Mouse (Mus musculus) urinary bladder, adult 18-20 months (tissue): ENCODE results near the gene Mcat.

ENCODE experiments used
- DNase-seq, 2 experiments: peaks; one replicate each; pipeline ENCODE4 v3.0.0; 2022; ENCODE audit warnings: low spot score in 2 of 2, mixed read lengths in 2 of 2

Mcat gene

GRCm38 (mm10) chr15:83575543-83575942 lies 12.0 kb upstream of the Mcat start:
- no peak for DNase-seq

DNA sequence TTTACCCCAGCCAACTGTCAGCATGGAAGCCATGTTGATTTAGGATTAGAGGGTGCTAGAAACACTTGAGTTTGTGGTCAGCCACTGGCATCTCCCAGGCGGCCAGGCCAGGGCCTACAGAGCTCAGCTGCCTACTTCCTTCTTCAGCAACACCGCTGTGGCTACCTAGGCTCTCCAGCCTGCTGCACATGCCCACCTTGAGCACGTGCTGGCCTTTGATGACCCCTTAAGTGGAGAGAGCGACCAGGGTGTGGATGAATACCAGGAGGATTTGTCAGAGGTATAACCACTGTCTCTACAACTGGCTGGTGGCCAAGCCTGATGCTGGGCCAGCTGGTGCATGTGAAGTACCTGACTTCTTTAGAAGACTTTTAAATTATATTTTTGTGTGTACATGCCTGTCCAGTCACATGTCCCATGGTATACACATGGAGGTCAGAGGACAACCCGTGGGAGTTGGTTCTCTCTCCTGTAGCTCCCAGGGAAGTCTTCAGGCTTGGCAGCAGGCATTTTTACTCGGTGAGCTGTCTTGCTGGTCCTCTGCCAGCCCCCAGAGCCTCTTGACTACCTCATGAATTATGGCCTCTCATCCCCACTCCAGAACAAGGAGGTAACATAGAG lies 11.3 kb upstream of the Mcat start:
- DNase-seq: peak in 1 of 2 experiments; percentile 58

- DNase-seq: no peak
These were observed 10.0 kb upstream of the Mcat start for GRCm38 (mm10) chr15:83573606-83574005.

GRCm38 (mm10) chr15:83572132-83572531 lies 8.5 kb upstream of the Mcat start:
- no peak for DNase-seq

DNA sequence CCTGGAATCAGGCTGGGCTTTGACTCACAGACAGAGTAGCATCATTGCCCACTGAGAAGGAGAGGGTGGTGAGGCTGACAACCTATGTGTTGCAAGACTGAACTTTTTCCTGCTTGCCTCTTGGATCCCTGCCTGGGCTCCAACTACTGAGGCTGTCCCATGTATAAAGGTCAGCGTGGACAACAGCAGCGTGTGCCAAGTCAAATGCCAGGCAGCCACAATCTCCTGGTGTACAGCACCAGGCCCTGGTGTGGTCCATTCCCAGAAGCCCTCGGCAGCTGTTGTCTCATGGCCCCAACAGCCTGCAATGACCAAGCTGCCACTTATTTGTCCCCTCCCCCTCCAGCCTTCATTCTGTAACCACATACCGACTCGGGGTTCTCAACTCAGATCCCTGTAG lies 8.0 kb upstream of the Mcat start:
- no peak for DNase-seq

GRCm38 (mm10) chr15:83570641-83571040 lies 7.1 kb upstream of the Mcat start:
- DNase-seq: no peak

DNA sequence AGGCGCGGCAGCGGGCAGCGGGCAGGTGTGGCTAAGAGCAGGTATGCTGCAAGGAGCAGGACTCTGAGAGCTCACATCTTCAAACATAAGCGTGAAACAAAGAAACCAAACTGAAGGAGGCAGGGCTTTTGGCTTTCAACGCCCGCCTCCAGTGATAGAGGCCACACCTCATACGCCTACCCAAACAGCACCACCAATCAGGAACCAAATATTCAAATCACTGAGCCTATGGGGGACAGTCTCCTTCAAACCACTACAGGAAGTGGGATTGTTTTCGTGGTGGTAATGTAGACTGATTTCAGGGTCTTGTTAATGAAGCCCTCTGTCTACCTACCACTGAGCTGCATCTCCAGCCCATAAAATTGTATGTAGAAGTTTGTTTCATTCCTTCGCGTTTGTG lies 6.1 kb upstream of the Mcat start:
- DNase-seq: no peak

- DNase-seq: no peak
These were observed 5.0 kb upstream of the Mcat start for GRCm38 (mm10) chr15:83568544-83568943.

DNA sequence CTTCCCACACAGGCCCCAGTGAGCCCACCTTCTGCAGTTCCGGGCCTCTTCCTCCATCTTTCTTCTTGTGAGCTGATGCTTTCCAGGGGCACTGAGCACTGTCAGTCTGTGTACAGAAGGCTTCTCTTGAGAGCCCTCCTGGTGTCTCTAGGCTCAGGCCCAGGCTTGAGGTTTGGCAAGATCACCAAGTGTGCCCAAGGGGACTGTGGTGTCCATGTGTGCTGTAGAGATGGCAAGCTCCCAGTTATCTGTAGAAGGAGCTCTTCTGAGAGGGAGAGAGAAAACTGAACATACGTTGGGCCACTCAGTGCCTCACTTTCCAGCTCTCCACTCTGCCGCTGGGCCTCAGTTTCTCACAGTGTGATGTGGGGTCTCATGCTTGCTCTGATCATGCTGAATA lies 4.1 kb upstream of the Mcat start:
- no peak for DNase-seq

GRCm38 (mm10) chr15:83566006-83566405 lies 2.4 kb upstream of the Mcat start:
- no peak for DNase-seq

DNA sequence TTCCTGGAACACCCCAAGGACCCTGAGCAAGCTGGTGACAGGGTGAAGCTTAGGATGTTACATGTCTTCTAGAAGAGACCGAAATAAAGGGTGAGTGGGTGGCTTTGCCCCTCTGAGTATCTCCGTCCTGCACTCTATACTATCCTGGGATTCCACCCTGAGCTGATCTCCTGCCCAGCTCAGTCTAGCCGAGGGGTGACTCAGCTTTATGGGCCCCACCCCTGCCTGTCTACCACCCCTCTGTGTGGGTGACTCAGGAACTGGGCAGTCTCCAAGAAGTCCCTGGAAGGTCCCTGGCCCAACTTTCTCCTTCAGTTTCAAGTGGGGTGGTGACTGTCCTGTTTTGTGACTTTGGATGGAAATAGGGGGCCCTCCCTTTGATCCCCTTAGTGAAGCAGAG lies 1.8 kb upstream of the Mcat start:
- peak in 1 of 2 experiments; percentile 76 for DNase-seq

DNA sequence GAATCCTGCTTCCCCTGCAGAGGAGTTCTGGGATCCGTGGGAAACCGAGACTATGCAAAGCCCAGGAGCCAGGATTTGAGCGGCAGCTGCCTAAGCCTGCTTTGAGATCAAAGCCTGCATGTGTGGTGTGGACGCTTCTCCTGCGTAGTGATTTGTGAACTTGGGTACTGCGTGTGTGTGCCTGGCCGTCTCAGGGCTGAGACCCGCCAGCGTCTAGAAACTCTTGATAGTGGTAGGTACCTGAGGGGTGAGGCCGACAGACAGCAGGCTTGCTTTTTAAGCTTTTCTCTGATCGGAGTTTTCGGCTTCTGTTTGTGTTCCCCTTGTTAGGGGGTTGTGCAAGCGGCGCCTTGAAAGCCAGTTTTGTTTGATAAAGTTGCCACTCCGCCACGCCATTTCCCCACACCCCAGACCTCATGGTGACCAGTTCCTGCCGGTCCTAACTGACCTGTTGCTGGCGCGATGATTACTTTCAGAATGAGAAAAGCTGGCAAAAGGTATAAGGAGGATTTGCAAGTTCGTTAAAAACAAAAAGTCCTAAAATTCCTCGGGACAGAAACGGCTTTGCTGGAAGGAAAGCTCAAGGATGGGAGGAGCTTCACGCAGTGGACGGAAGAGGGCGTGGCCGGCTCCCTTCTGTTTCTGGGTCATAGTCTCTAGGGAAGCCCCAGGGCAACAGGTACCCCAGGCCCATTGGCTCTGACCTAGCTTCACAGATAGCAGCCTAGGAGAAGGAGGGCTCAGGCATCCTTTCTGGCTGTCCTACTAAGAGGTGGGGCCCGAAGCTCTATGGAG lies 467 bp upstream of the Mcat start:
- DNase-seq: peak; percentile 37 to 55

- peak; percentile 56 to 87 for DNase-seq
These were observed 839 bp downstream of the Mcat start for GRCm38 (mm10) chr15:83562626-83563270.

- DNase-seq: no peak
These were observed 2.6 kb downstream of the Mcat start for GRCm38 (mm10) chr15:83560941-83561477.

DNA sequence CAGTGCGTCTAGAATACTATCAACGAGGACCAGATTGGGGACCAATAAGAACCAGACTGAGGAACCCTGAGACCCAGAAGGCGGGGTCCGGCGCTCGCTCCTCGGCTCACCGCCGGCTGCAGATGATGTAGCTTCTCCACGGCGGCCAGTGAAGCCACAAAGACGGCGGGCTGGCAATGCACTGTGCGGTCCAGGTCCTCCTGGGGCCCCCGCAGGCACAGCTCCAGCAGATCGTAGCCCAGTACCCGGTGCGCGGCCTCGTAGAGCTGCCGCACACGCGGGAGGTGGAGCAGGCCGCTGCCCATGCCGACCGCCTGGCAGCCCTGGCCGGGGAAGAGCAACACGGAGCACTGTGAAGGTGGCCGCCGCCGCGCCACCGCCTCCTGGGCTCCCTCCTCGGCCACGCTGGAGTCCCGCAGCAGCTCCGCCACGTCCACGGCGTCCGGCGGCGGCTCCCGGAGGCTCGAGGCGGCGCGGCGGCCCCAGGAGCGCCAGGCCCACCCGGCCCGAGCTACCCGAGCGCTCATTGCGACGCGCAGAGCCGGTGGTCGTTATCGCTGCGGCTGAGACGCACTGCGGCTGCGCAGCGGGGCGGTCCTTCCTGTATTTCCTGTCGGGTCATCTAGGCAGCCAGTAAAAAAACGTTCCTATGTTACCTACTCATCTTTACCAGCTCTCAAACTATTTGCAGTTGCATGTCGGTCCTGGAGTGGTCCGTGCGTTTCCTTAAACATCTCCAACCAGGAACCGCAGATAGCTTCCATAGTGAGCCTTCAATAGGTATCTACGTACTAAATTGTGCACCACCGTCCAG lies 8.2 kb downstream of the Mcat start:
- peak; percentile 72 to 77 for DNase-seq

DNA sequence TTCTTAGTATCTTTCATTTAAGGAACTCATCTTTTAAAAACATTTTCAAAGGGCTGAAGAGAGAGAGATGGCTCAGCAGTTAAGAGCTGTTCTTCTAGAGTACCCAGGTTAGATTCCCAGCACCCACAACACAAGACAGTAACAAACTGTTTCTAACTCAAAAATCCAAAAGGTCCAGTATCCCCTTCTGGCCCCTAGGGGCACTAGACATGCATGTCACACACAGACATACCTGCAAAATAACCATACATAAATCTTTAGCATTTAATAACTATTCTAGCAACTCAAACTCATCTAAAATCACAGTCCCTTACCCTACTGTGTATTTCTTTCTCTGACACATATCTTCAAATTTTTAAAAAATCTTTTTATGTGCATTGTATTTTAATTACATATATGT lies 9.8 kb downstream of the Mcat start:
- DNase-seq: no peak

GRCm38 (mm10) chr15:83550137-83550536 lies 13.4 kb downstream of the Mcat start:
- no peak for DNase-seq

DNA sequence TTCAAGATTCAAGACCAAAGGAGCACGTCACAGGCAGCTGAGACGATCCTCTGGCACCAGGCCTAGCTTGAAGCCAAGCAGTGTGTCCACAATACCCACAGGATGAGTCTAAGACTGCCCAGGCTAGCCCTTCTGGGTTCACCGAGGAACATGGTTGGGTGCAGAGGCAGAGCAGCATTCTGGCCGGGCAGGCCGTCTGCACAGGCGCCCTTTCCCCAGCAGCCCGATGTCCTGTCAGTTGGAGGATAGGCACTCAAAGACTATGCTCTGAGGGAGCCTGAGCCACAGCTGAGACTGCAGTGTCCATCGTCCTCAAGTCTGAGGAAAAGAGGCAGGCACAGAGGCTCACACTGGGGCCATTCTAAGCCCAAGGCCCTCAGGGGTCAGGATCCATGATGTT lies 16.4 kb downstream of the Mcat start:
- DNase-seq: no peak

GRCm38 (mm10) chr15:83546029-83546428 lies 17.6 kb downstream of the Mcat start:
- no peak for DNase-seq

DNA sequence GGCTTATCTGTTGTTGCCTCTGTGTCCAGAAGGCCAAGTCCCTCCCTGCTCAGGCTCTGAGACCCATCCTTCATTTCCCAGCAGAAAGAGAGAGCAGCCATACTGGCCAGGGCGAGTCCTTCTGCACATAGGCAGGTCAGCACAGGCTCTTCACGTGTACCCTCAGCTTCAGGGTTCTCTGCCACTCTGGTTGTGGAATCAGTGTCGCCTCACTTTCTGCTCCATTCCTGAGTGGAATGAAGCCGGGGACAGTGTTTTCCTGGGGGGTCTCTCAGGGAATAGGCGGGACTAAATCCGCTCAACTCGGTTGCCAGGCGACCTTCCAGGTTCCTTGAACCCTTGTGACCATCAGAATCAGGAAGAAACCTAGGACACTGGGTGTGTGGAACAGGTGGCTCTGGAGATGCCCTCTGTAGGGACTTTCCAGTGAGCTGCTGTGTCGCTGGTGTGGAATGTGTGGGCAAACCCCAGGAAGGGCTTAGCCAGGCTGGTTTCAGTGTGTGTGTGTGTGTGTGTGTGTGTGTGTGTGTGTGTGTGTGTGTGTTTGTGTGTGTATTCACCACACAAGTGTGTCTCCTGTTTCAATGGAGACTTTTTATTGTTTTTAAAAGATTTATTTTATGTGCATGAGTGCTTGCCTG lies 21.8 kb downstream of the Mcat start:
- DNase-seq: peak in 1 of 2 experiments; percentile 27

- DNase-seq: no peak
These were observed 23.7 kb downstream of the Mcat start for GRCm38 (mm10) chr15:83539905-83540304.
